Mouse (Mus musculus) neural tube, embryonic 12.5 days (tissue): ENCODE measurements around the gene Llgl2. TPM values are rescaled to one million over a fixed set of nuclear protein-coding genes. Genes with fewer than 3 reads are reported as not detected.

Source experiments
- ATAC-seq: fragments of 200-750 bp; cut with Nextera tagmentation; 2 replicates; pipeline ENCODE4 v1.8.0; 2017; ENCODE audit warnings: low read depth, mild to moderate bottlenecking, moderate TSS enrichment, moderate library complexity; ENCODE audit not compliant: low FRiP score
- H3K27ac ChIP-seq: fragments of 300-500 bp; sonication (generic); 2 replicates; pipeline ENCODE4 v1.5.1; 2016
- H3K27me3 ChIP-seq: fragments of 300-500 bp; sonication (generic); replicated peaks from 2 replicates; pipeline ENCODE4 v1.6.1; 2016; ENCODE audit warnings: mild to moderate bottlenecking
- H3K36me3 ChIP-seq: fragments of 300-500 bp; sonication (generic); 2 replicates; pipeline ENCODE4 v1.6.1; 2016; ENCODE audit warnings: mild to moderate bottlenecking
- H3K4me1 ChIP-seq: fragments of 300-500 bp; sonication (generic); 2 replicates; pipeline ENCODE4 v1.6.1; 2016
- H3K4me2 ChIP-seq: fragments of 300-500 bp; sonication (generic); replicated peaks from 2 replicates; pipeline ENCODE4 v1.6.1; 2016; ENCODE audit warnings: mild to moderate bottlenecking
- H3K4me3 ChIP-seq: fragments of 300-500 bp; sonication (generic); 2 replicates; pipeline ENCODE4 v1.5.1; 2016
- H3K9ac ChIP-seq: fragments of 300-500 bp; sonication (generic); 2 replicates; pipeline ENCODE4 v1.6.1; 2016; ENCODE audit warnings: mild to moderate bottlenecking
- H3K9me3 ChIP-seq: fragments of 300-500 bp; sonication (generic); 2 replicates; pipeline ENCODE4 v1.6.1; 2016; ENCODE audit warnings: mild to moderate bottlenecking
- WGBS: fragments of 180-500 bp; shearing (Covaris S2); methylation state at CpG from one replicate; pipeline ENCODE4 v1.1.7; 2016; 5-methylcytosine and 5-hydroxymethylcytosine counted together
- polyA plus RNA-seq: library from polyadenylated mRNA; unstranded; fragments of >200 nt; fragmentation: Nextera tagmentation; extraction: Ambion mirVana; gene quantifications from 2 replicates; pipeline ENCODE4 v1.2.1, GENCODE M21; 2016

Gene Llgl2
- polyA plus RNA-seq, 1 experiment from 2014 or later, result 5.7 TPM

GRCm38 (mm10) chr11:115869393-115869792 is 45.5 kb downstream of the Llgl2 start:
- WGBS, result 93% methylated on average over 8 of the region's 8 CpGs
- Histone ChIP-seq H3K4me1 (no peaks in the 10 kb centered on the region), H3K9ac (no peak overlapping the region), H3K9me3 (no peaks in the 10 kb centered on the region), H3K27ac (no peak overlapping the region), H3K4me3 (no peak overlapping the region), H3K36me3 (no peaks in the 10 kb centered on the region), H3K4me2 (no peak overlapping the region), H3K27me3 (no peaks in the 10 kb centered on the region)
- no peak for ATAC-seq

- Histone ChIP-seq H3K27ac (no peak overlapping the region), H3K9ac (no peak overlapping the region), H3K9me3 (no peaks in the 10 kb centered on the region), H3K36me3 (no peaks in the 10 kb centered on the region), H3K4me1 (no peaks in the 10 kb centered on the region), H3K27me3 (no peaks in the 10 kb centered on the region), H3K4me2 (no peak overlapping the region), H3K4me3 (no peak overlapping the region)
- no peak for ATAC-seq
- 70% methylated on average over 4 of the region's 4 CpGs for WGBS
Measured at GRCm38 (mm10) chr11:115872437-115872836, 48.6 kb downstream of the Llgl2 start.

GRCm38 (mm10) chr11:115875935-115876334 is 52.1 kb downstream of the Llgl2 start:
- H3K27me3 ChIP-seq, result no peaks in the 10 kb centered on the region
- no peak overlapping the region for H3K4me3 ChIP-seq
- H3K9me3 ChIP-seq, result no peaks in the 10 kb centered on the region
- H3K9ac ChIP-seq, result no peak overlapping the region
- 92% methylated on average over 3 of the region's 3 CpGs for WGBS
- H3K36me3 ChIP-seq, result no peaks in the 10 kb centered on the region
- no peak for ATAC-seq
- H3K4me2 ChIP-seq, result no peak overlapping the region
- H3K4me1 ChIP-seq, result no peaks in the 10 kb centered on the region
- H3K27ac ChIP-seq, result no peak overlapping the region

DNA sequence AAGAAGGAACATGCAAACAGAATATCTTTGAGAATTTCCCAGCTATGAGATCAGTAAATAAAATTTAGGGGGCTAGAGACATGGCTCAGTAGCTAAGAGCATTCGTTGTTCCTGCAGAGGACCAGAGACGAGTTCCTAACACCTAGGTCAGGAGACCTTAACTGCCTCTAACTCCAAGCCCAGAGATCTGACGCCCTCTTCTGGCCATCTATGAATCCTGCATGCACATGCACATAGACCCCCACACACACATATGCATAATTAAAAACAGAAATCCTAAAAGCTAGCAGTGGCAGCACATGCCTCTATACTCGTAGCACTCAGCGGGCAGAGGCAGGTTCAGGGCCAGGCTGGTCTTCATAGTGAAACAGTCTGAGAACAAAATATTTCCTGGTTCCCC is 52.6 kb downstream of the Llgl2 start:
- Histone ChIP-seq H3K27ac (no peak overlapping the region), H3K4me1 (no peaks in the 10 kb centered on the region), H3K9ac (no peak overlapping the region), H3K36me3 (no peaks in the 10 kb centered on the region), H3K4me2 (no peak overlapping the region), H3K4me3 (no peak overlapping the region), H3K27me3 (no peaks in the 10 kb centered on the region), H3K9me3 (no peaks in the 10 kb centered on the region)
- 84% methylated on average over 5 of the region's 5 CpGs for WGBS
- ATAC-seq, result no peak

DNA sequence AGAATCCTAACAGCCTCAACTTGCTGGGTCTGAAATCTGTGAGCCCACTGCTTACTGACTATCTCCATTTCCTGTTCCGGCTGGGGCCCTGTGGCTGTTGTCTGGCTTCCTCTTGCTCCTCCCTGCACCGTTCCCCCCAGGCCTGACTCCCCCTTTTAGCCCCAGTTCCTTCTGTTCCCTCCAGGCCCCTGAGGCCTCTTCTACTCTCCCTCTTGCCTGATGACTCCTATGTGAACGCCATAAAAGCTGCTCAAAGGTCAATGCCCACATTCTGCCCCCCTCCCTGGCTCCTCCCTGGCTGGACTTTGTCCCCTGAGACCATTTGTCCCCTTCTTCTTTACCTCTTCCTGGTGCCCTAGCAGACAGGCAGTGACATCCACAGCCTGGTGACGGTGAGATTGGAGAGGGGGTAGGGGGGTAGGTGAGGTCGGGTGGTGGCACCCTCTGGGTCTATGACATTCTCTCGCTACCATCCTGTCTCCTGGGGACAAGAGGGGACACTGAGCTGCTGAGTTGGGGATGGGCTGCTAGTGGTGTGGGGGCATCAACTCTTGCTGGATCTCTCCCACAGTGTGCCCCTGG is 53.4 kb downstream of the Llgl2 start:
- 59% methylated on average over 6 of the region's 6 CpGs for WGBS
- no peak overlapping the region for H3K27ac ChIP-seq
- no peak overlapping the region for H3K9ac ChIP-seq
- no peak overlapping the region for H3K4me2 ChIP-seq
- no peaks in the 10 kb centered on the region for H3K9me3 ChIP-seq
- H3K36me3 ChIP-seq, result no peaks in the 10 kb centered on the region
- H3K27me3 ChIP-seq, result no peaks in the 10 kb centered on the region
- no peak overlapping the region for H3K4me3 ChIP-seq
- H3K4me1 ChIP-seq, result no peaks in the 10 kb centered on the region
- no peak for ATAC-seq

DNA sequence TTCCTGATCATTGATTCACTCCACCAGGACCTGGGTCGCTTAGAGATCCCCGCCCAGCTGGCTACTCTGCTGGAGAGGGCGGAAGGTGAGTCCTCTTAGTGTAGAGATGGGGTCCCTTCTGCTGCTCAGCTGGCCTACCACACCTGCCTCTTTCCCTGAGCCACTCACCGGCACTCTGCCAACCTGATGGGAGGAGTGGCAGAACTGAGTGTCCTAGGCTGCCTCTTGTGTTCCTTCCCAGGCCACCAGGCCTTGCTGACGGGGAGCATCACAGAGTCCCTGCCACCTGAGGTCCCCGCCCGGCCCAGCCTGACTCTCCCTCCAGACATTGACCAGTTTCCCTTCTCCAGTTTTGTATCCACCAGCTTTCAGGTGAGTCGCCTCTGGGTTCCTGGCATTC is 54.2 kb downstream of the Llgl2 start:
- H3K9me3 ChIP-seq, result no peaks in the 10 kb centered on the region
- no peak overlapping the region for H3K4me2 ChIP-seq
- no peak overlapping the region for H3K9ac ChIP-seq
- H3K27ac ChIP-seq, result no peak overlapping the region
- no peak overlapping the region for H3K4me3 ChIP-seq
- WGBS, result 87% methylated on average over 8 of the region's 8 CpGs
- H3K27me3 ChIP-seq, result peaks cover 8% of the 10 kb centered on the region; the same call in 1 of the 2 replicates
- H3K36me3 ChIP-seq, result no peaks in the 10 kb centered on the region
- H3K4me1 ChIP-seq, result no peaks in the 10 kb centered on the region
- no peak for ATAC-seq

DNA sequence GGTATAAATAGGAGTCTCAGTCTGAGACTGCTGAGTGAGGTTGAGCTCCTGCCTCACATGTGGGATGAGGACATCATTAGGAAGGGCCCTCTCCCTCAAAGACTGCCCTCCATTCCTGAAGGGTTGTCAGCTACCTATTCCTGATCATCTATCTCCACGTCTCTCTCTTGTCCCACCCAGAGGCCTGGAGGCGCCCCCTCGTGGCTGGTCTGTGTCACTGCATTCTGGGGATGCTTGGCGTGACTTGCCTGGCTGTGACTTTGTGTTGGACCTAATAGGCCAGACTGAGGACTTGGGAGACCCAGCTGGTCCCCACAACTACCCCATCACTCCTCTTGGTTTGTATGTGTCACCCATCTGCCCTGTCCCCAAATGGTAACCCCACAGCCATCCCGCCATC is 57.2 kb downstream of the Llgl2 start:
- 22% methylated on average over 5 of the region's 5 CpGs for WGBS
- no peak for ATAC-seq
- H3K4me2 ChIP-seq, result no peak overlapping the region
- H3K27ac ChIP-seq, result no peak overlapping the region
- no peaks in the 10 kb centered on the region for H3K36me3 ChIP-seq
- H3K4me1 ChIP-seq, result no peaks in the 10 kb centered on the region
- no peak overlapping the region for H3K9ac ChIP-seq
- H3K9me3 ChIP-seq, result no peaks in the 10 kb centered on the region
- no peak overlapping the region for H3K4me3 ChIP-seq
- H3K27me3 ChIP-seq, result peaks cover 22% of the 10 kb centered on the region

DNA sequence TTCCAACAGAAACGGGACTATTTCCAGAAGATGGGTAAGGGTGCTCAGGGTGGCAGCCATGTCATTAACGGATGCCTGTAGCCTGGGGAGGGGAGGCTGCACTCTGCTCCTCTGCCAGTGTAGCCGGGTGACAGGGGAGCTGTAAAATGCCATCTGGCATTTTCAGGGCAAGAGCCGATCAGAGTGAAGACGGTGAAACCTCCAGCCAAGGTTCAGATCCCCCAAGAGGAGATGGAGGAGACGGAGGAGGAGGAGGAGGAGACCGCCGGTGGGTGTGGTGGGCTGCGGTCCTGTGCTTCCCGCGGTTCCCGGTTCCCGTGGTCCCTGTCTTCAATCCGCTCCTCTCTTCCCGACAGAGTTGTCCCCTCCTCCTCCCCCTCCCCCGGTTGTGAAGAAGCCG is 59.4 kb downstream of the Llgl2 start:
- Histone ChIP-seq H3K9ac (no peak overlapping the region; the same call in 1 of the 2 replicates), H3K4me2 (peak overlapping the region; percentile 19; the same call in 1 of the 2 replicates), H3K9me3 (no peaks in the 10 kb centered on the region), H3K27ac (no peak overlapping the region), H3K4me1 (no peaks in the 10 kb centered on the region), H3K36me3 (no peaks in the 10 kb centered on the region), H3K4me3 (no peak overlapping the region), H3K27me3 (peaks cover 23% of the 10 kb centered on the region)
- ATAC-seq, result no peak
- WGBS, result 21% methylated on average over 17 of the region's 17 CpGs

DNA sequence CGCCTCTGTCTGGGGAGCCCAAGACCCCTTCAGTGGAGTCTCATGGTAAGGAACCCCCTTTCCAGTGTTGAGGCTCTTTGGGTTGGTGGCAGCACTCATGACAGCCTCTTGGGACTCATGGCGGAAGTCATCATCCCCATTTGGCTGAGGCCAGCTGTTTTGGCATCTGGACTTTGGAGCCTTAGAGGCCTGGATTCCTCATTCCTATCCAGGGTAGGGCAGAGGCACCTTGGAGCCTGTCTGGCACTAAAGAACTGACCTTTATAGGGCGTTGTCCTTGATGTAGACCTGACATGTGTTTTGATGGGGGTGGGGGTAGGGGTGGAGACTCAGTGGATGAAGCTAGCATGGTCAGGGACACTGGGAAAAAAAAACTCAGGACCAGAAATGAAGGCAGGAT is 60.5 kb downstream of the Llgl2 start:
- no peak overlapping the region for H3K27ac ChIP-seq
- no peak for ATAC-seq
- no peak overlapping the region for H3K4me2 ChIP-seq
- H3K36me3 ChIP-seq, result no peaks in the 10 kb centered on the region
- no peak overlapping the region for H3K4me3 ChIP-seq
- H3K27me3 ChIP-seq, result peaks cover 23% of the 10 kb centered on the region
- 87% methylated on average over 3 of the region's 3 CpGs for WGBS
- H3K4me1 ChIP-seq, result no peaks in the 10 kb centered on the region
- H3K9ac ChIP-seq, result no peak overlapping the region
- no peaks in the 10 kb centered on the region for H3K9me3 ChIP-seq

- Histone ChIP-seq H3K27ac (no peak overlapping the region), H3K36me3 (no peaks in the 10 kb centered on the region), H3K9me3 (no peaks in the 10 kb centered on the region), H3K27me3 (peaks cover 23% of the 10 kb centered on the region), H3K9ac (no peak overlapping the region), H3K4me2 (no peak overlapping the region), H3K4me1 (no peaks in the 10 kb centered on the region), H3K4me3 (no peak overlapping the region)
- ATAC-seq, result no peak
- 73% methylated on average over 11 of the region's 11 CpGs for WGBS
Measured at GRCm38 (mm10) chr11:115885281-115885680, 61.4 kb downstream of the Llgl2 start.

DNA sequence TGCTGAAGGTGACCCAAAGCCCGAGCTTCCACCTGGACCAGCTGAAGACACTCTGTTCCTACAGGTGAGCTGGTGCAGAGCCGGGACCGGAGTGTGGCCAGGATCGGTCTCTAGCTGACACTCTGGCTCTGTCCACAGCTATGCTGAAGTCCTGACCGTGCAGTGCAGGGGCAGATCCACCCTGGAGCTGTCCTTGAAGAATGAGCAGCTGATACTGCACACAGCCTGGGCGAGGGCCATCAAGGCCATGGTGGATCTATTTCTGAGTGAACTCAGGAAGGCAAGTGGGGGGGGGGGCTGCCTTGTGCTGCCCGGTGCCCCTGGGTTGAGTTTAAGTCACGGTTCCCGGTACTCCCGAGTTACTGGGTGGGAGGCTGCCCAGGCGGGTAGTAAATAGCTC is 62.6 kb downstream of the Llgl2 start:
- ATAC-seq, result no peak
- H3K9ac ChIP-seq, result no peak overlapping the region
- H3K9me3 ChIP-seq, result no peaks in the 10 kb centered on the region
- no peak overlapping the region for H3K4me2 ChIP-seq
- H3K27ac ChIP-seq, result no peak overlapping the region
- H3K4me1 ChIP-seq, result no peaks in the 10 kb centered on the region
- H3K4me3 ChIP-seq, result no peak overlapping the region
- peaks cover 23% of the 10 kb centered on the region for H3K27me3 ChIP-seq
- no peaks in the 10 kb centered on the region for H3K36me3 ChIP-seq
- WGBS, result 91% methylated on average over 11 of the region's 11 CpGs

DNA sequence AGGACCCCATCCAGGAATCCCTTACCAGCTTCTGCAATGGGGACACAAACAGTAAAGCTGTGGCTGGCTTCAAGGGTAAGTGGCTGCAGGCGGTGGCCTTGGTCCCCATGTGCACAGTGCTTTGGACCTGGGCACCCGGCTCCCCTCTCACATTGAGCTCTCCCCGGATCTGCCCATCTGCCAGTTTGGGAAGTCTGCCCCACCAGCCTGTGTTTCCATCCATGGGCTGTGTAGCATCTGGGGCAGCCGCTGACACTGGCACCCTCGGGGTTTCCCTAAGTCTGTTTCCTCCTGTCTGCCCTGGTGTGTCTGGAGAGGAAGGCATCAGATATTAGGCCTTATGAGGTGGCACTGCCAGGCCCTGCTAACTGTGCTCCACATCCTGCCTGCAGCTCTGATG is 64.2 kb downstream of the Llgl2 start:
- 89% methylated on average over 5 of the region's 5 CpGs for WGBS
- no peak for ATAC-seq

GRCm38 (mm10) chr11:115889159-115889558 is 65.3 kb downstream of the Llgl2 start:
- no peak overlapping the region for H3K27ac ChIP-seq
- H3K27me3 ChIP-seq, result peaks cover 6% of the 10 kb centered on the region; the same call in 1 of the 2 replicates
- ATAC-seq, result no peak
- no peaks in the 10 kb centered on the region for H3K9me3 ChIP-seq
- H3K9ac ChIP-seq, result no peak overlapping the region
- peaks cover 20% of the 10 kb centered on the region for H3K36me3 ChIP-seq
- H3K4me2 ChIP-seq, result no peak overlapping the region
- H3K4me3 ChIP-seq, result no peak overlapping the region
- H3K4me1 ChIP-seq, result no peaks in the 10 kb centered on the region
- WGBS, result 96% methylated on average over 6 of the region's 6 CpGs

More for the DNA sequence above, 64.2 kb downstream of the Llgl2 start:
- H3K27me3 ChIP-seq, result peaks cover 16% of the 10 kb centered on the region
- H3K27ac ChIP-seq, result no peak overlapping the region
- H3K4me3 ChIP-seq, result no peak overlapping the region
- H3K36me3 ChIP-seq, result peaks cover 9% of the 10 kb centered on the region; the same call in 1 of the 2 replicates
- H3K4me1 ChIP-seq, result no peaks in the 10 kb centered on the region
- no peak overlapping the region for H3K4me2 ChIP-seq
- no peak overlapping the region for H3K9ac ChIP-seq
- H3K9me3 ChIP-seq, result no peaks in the 10 kb centered on the region
